Mouse (Mus musculus): ENCODE data around the gene Gm20503.

DNA sequence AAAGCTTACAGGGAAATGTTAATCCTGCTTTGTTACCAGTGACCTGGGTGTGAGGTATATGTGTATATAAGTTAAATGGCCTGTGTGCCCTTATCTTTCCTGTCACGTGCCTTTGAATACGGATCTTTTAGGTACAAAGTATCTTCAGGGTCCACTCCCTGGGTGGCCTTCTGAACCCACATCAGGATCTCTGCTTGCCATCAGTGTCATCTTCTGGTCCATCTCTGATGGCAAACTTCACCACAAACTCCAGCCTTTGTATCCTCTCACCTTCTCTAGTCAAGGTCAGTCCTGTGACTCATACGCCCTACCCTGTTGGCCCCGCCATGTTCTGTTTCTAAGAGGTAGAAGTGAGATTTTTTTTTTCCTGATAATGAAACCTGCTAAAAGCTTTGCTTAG lies 8.2 kb upstream of the Gm20503 start, which contains the start of gene Dnajc25:
- TF ChIP-seq CTCF (IDR thresholded peaks at IDR 0.05; ENCODE audit: low read depth) (no peak), EP300 (optimal IDR thresholded peaks at IDR 0.05) (no peak)

All from stomach, postnatal 0 days (tissue).